Mouse (Mus musculus) spleen, adult 2 months (tissue): ENCODE measurements around the gene Btnl2. TPM values are rescaled to one million over a fixed set of nuclear protein-coding genes. Genes with fewer than 3 reads are reported as not detected.

Experiments used
- DNase-seq, 2 experiments: peaks; one replicate each; pipeline versions ENCODE4 v3.0.0 to v3.0.0-alpha.2; 2012 to 2021; ENCODE audit warnings: low spot score in 2 of 2, low read depth in 1 of 2
- H3K27ac ChIP-seq: fragments of 200-500 bp; 2 replicates; pipeline ENCODE4 v1.5.1; 2012; ENCODE audit warnings: low read length, inconsistent platforms; ENCODE audit not compliant: insufficient read depth
- H3K27me3 ChIP-seq: fragments of 200-500 bp; 2 replicates; pipeline ENCODE4 v1.6.1; 2012; ENCODE audit warnings: mild to moderate bottlenecking, moderate library complexity, low read length, inconsistent platforms; ENCODE audit not compliant: control insufficient read depth, insufficient read depth
- H3K36me3 ChIP-seq: fragments of 200-500 bp; 2 replicates; pipeline ENCODE4 v1.6.1; 2012; ENCODE audit warnings: mild to moderate bottlenecking, low read length, inconsistent platforms; ENCODE audit not compliant: control insufficient read depth, insufficient read depth
- H3K4me1 ChIP-seq: fragments of 200-500 bp; 2 replicates; pipeline ENCODE4 v1.6.1; 2011; ENCODE audit warnings: inconsistent platforms; ENCODE audit not compliant: control insufficient read depth, insufficient read depth, insufficient read length
- H3K4me3 ChIP-seq: fragments of 200-500 bp; 2 replicates; pipeline ENCODE4 v1.5.1; 2011; ENCODE audit warnings: mild to moderate bottlenecking, inconsistent platforms; ENCODE audit not compliant: insufficient read depth, insufficient read length; ENCODE audit errors: extremely low read depth
- CTCF ChIP-seq: fragments of 200-500 bp; IDR thresholded peaks from 2 replicates; pipeline ENCODE4 v1.5.1; 2011; ENCODE audit warnings: mild to moderate bottlenecking, inconsistent platforms; ENCODE audit not compliant: insufficient read depth, insufficient read length, insufficient replicate concordance; ENCODE audit errors: extremely low read depth
- POLR2A ChIP-seq: fragments of 200-500 bp; IDR thresholded peaks from 2 replicates; pipeline ENCODE4 v1.6.1; 2011; ENCODE audit warnings: low read depth, low read length, inconsistent platforms
- WGBS: fragments of 180-500 bp; shearing (Covaris S2); methylation state at CpG from one replicate; pipeline ENCODE4 v1.1.7; 2018; 5-methylcytosine and 5-hydroxymethylcytosine counted together
- polyA plus RNA-seq: library from polyadenylated mRNA; depleted of rRNA; stranded (reverse); fragments of >200 nt; gene quantifications from 2 replicates; pipeline ENCODE4 v1.2.3, GENCODE M21; 2012; rRNA removed

Gene Btnl2
- polyA plus RNA-seq, 1 experiment: 4.4 TPM

DNA sequence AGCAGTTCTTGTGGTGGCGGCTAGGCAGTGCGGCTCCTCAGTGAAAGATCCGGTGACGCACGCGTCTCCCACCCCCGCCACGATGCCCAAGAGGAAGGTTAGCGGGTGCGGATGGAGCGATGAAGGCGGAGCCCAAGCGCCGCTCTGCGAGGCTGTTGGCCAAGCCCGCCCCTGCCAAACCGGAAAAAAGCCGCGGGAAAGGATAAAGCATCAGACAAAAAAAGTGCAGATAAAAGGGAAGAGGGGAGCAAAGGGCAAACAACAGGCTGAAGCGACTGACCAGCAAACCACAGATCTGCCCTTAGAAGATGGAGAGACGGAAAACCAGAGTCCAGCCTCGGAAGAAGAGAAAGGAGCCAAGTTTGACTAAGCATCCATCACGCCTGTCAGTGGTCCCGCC lies 37.7 kb downstream of the Btnl2 start:
- H3K27me3 ChIP-seq: no peaks in the 10 kb centered on the region
- TF ChIP-seq CTCF (no peak), POLR2A (no peak)
- peak overlapping the region; percentile 39; the same call in 1 of the 2 replicates for H3K4me3 ChIP-seq
- no peaks in the 10 kb centered on the region for H3K36me3 ChIP-seq
- 0 out of 2 replicates have a peak overlapping the region, but pooled peaks have one; percentile 1 for H3K27ac ChIP-seq
- DNase-seq: no peak
- 3% methylated on average over 24 of the region's 24 CpGs for WGBS
- no peaks in the 10 kb centered on the region for H3K4me1 ChIP-seq

DNA sequence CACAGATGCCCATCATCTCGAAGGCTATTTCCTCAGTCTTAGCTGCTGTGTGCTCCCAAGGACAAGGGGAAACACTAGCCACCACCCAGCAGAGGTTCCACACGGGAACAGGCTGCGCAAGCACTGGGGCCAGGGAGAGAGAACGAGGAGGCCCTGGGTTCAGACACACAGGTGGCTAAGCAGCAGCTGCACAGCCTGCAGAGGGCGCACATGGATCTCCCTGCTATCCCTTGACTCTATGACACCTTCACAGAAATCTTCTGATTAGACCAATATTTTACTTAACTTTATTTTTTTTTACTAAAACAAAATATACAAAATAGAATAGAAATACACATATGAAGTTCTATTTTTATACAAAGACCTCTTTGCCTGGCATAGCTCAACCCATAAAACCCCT lies 42.7 kb downstream of the Btnl2 start:
- no peaks in the 10 kb centered on the region for H3K36me3 ChIP-seq
- peak in 1 of 2 experiments; percentile 57 for DNase-seq
- WGBS: 67% methylated on average over 5 of the region's 5 CpGs
- no peaks in the 10 kb centered on the region for H3K27me3 ChIP-seq
- no peak overlapping the region for H3K4me3 ChIP-seq
- no peak for TF ChIP-seq POLR2A
- TF ChIP-seq CTCF: peak; percentile 43; the same call in 1 of the 2 replicates
- no peak overlapping the region; the same call in 1 of the 2 replicates for H3K27ac ChIP-seq
- H3K4me1 ChIP-seq: no peaks in the 10 kb centered on the region; the same call in 1 of the 2 replicates

DNA sequence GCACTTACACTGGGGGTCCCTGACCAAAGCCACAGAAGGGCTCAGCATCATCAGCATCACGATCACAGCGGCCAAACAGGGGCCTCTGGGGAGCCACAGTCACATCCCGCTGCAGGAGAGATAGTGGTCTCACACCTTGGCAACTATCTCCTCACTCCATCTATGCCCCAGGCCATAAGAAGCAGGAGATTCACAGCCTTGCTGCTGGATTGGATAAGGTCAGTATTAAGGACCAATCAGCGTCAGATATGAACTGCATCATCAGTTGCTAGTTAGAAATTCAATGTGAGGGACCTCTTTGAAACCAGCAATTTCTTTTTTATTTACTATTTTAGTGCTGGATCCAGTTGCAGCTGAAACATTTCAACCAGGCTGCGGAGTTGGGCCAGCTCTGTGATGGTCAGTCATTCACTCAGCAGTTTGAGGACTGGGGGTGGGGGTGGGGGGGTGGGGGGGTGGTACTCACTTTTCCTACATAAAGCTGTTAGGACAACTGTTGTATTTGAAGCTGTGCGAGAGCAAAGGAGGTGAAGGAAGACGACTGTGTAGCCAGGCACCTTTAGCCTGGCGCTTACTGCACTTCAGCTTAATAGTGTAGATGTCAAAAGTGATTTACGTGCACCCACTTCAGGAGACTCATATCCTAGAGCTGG lies 43.6 kb downstream of the Btnl2 start:
- Histone ChIP-seq H3K36me3 (no peaks in the 10 kb centered on the region), H3K4me3 (peak overlapping the region; percentile 69; the same call in 1 of the 2 replicates), H3K27me3 (no peaks in the 10 kb centered on the region), H3K27ac (peak overlapping the region; percentile 99), H3K4me1 (no peaks in the 10 kb centered on the region; the same call in 1 of the 2 replicates)
- peak; percentile 70 to 94 for DNase-seq
- peak; percentile 81 for TF ChIP-seq POLR2A
- no peak for TF ChIP-seq CTCF
- WGBS: 11% methylated on average over 9 of the region's 9 CpGs

DNA sequence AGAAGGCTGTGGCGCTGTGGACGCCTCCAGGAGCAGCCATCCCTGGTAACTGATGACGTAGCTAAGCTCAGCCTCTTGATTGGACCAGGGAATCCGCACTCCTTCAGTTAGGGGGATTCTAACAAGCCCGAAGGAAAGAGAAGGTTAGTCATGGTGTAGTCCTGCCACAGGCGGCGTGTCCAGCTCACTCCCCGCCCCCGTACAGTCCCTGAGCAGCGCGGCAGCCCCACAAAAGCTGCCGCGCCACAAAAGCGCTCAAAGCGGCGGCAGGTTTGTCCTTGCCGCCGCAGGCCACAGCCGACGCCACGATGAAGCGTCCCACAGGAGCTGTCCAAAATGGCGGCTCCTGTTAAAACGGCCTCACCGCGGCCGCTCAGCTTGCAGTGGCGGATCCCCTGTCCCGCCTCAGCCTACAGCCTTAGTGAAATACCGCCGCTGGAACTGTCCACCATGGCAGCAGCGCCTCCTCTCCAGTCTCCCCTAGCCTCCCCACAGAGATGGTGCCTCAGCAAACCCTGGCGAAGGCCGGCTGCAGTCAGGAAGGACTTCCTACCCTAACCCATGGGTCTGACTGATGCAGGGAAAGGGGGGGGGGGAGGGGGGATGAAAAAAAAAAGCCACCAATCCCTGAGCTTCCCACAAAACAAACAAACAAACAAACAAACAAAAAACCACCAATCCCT lies 44.2 kb downstream of the Btnl2 start, which contains the start of gene BC051142:
TSS of gene BC051142 (plus strand) at position 110 of the 683 bp plus-strand sequence.
- H3K27ac ChIP-seq: peak within 1 kb of the TSS; percentile 99
- DNase-seq: peak; percentile 88 to 89
- WGBS: 5% methylated on average over 34 of the region's 34 CpGs

GRCm38 (mm10) chr17:34399394-34399715 lies 44.7 kb downstream of the Btnl2 start:
- Histone ChIP-seq H3K27me3 (no peaks in the 10 kb centered on the region), H3K27ac (peak overlapping the region; percentile 99; the same call in 1 of the 2 replicates), H3K36me3 (no peaks in the 10 kb centered on the region), H3K4me1 (no peaks in the 10 kb centered on the region; the same call in 1 of the 2 replicates), H3K4me3 (no peak overlapping the region)
- TF ChIP-seq POLR2A: no peak
- no peak for TF ChIP-seq CTCF
- 84% methylated on average over 4 of the region's 4 CpGs for WGBS
- no peak for DNase-seq

More for the DNA sequence above, 44.2 kb downstream of the Btnl2 start, which contains the start of gene BC051142:
- Histone ChIP-seq H3K27me3 (no peaks in the 10 kb centered on the region), H3K4me3 (peak within 1 kb of the TSS; percentile 69), H3K4me1 (no peaks in the 10 kb centered on the region; the same call in 1 of the 2 replicates), H3K36me3 (no peaks in the 10 kb centered on the region)
- peak; percentile 88 for TF ChIP-seq POLR2A
- no peak for TF ChIP-seq CTCF

DNA sequence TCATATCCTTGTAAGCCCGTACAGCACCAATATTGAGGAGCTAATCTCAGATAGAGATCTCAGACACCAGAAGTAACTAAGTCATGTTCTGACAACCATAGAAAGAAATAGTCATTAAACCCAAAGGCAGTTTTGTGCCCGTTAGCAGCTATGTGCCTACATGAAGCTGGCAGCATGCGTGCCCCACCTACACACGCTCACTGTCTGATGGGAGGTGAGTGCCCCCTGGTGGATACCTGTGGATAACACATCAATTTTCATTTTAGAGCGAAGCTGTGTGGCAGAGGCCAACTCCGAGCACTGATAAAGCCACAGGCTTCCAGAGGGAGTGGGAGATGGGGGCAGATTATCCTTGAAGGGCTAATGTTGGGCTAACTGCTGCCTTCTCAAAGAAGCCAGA lies 56.5 kb downstream of the Btnl2 start:
- TF ChIP-seq POLR2A (no peak), CTCF (peak; percentile 83; the same call in 1 of the 2 replicates)
- Histone ChIP-seq H3K27ac (no peak overlapping the region), H3K4me1 (no peaks in the 10 kb centered on the region), H3K27me3 (peaks cover 2% of the 10 kb centered on the region; the same call in 1 of the 2 replicates), H3K4me3 (no peak overlapping the region), H3K36me3 (no peaks in the 10 kb centered on the region)
- DNase-seq: peak; percentile 63 to 75
- 14% methylated on average over 6 of the region's 6 CpGs for WGBS

Other genes starting within 250 kb of the Btnl2 start
- 302 and 363 TPM in 2 replicates for gene H2-DMa, start 235.3 kb upstream of the Btnl2 start, polyA plus RNA-seq
- gene Brd2, start 232.2 kb upstream of the Btnl2 start, polyA plus RNA-seq: 97.9 and 112 TPM in 2 replicates
- gene H2-DMb2, start 211.5 kb upstream of the Btnl2 start, polyA plus RNA-seq: 456 and 587 TPM in 2 replicates
- gene H2-DMb1, start 201.8 kb upstream of the Btnl2 start, polyA plus RNA-seq: 322 and 426 TPM in 2 replicates
- gene Tap1, start 167.3 kb upstream of the Btnl2 start, polyA plus RNA-seq: 144 and 178 TPM in 2 replicates
- 159 and 225 TPM in 2 replicates for gene Psmb9, start 167.1 kb upstream of the Btnl2 start, polyA plus RNA-seq
- 260 and 307 TPM in 2 replicates for gene Psmb8, start 157.1 kb upstream of the Btnl2 start, polyA plus RNA-seq
- gene Tap2, start 151.3 kb upstream of the Btnl2 start, polyA plus RNA-seq: 83.0 and 111 TPM in 2 replicates
- 318 and 334 TPM in 2 replicates for gene H2-Ob, start 115.9 kb upstream of the Btnl2 start, polyA plus RNA-seq
- gene H2-Ab1, start 97.1 kb upstream of the Btnl2 start, polyA plus RNA-seq: 5,504 and 8,483 TPM in 2 replicates
- 1,846 and 1,869 TPM in 2 replicates for gene H2-Aa, start 67.0 kb upstream of the Btnl2 start, polyA plus RNA-seq
- gene H2-Eb1, start 49.0 kb upstream of the Btnl2 start, polyA plus RNA-seq: 1,025 and 1,109 TPM in 2 replicates
- gene H2-Eb2, start 29.2 kb upstream of the Btnl2 start, polyA plus RNA-seq: 11.4 and 13.5 TPM in 2 replicates
- gene Btnl1, start 22.3 kb downstream of the Btnl2 start, polyA plus RNA-seq: 0.35 and 0.56 TPM in 2 replicates
- gene BC051142, start 44.0 kb downstream of the Btnl2 start, polyA plus RNA-seq: 1.1 and 1.8 TPM in 2 replicates
- gene Btnl4, start 122.5 kb downstream of the Btnl2 start, polyA plus RNA-seq: 0.55 and 1.1 TPM in 2 replicates
- gene Btnl6, start 162.5 kb downstream of the Btnl2 start, polyA plus RNA-seq: 0.55 and 0.68 TPM in 2 replicates
- gene Notch4, start 209.4 kb downstream of the Btnl2 start, polyA plus RNA-seq: 9.6 and 12.7 TPM in 2 replicates
- gene Gpsm3, start 235.0 kb downstream of the Btnl2 start, polyA plus RNA-seq: 68.8 and 91.0 TPM in 2 replicates
- gene Pbx2, start 236.4 kb downstream of the Btnl2 start, polyA plus RNA-seq: 60.4 and 69.5 TPM in 2 replicates
- 5.2 and 5.3 TPM in 2 replicates for gene Ager, start 243.0 kb downstream of the Btnl2 start, polyA plus RNA-seq
- gene Rnf5, start 248.9 kb downstream of the Btnl2 start, polyA plus RNA-seq: 54.1 and 61.8 TPM in 2 replicates
- gene Agpat1, start 249.4 kb downstream of the Btnl2 start, polyA plus RNA-seq: 156 and 187 TPM in 2 replicates